Mouse (Mus musculus): Measurements from ENCODE around the gene Txndc11. TPM values are rescaled to one million over a fixed set of nuclear protein-coding genes. Genes with fewer than 3 reads are reported as not detected.

Gene Txndc11
- total and polyA plus RNA-seq, 3 experiments: 24.9 to 33.7 TPM; not detected in 1

DNA sequence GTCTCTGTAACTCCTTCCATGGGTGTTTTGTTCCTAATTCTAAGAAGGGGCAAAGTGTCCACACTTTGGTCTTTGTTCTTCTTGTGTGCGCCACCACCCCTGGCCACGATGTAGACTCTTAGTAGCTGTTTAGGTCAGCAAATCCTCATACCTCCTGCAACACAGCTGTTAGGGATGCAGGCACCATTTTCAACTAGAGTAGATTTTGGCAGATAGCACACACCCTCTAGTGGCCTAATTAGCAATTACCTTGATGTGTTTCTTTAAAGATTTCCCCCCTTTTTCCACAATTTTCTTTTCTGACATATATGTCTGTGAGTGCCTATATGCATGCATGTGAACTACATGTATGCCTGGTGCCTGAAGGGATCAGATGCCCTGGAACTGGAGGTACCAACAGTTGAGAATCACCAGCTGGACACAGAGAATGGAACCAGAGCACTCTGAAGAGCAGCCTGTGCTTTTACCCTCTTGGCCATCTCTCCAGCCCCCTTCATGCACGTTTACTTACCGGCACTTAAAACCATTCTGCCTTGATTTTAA is 25.2 kb downstream of the Txndc11 start:
- no peaks in the 10 kb centered on the region for H3K4me1 ChIP-seq (ENCODE audit: control insufficient read depth in 1 of 2, insufficient read depth in 2 of 2, low read length in 2 of 2)
- no peak overlapping the region for H3K27ac ChIP-seq (ENCODE audit: control insufficient read depth, low read depth, low read length)
- TF ChIP-seq NRF1 (IDR thresholded peaks at IDR 0.05; ENCODE audit: insufficient read depth, low read depth, low read length, poor library complexity, severe bottlenecking) (no peak), MYC (IDR thresholded peaks at IDR 0.05; ENCODE audit: low read depth, low read length) (no peak), SIN3A (IDR thresholded peaks at IDR 0.05; ENCODE audit: low read length) (no peak), SMC3 (IDR thresholded peaks at IDR 0.05; ENCODE audit: low read depth, low read length) (peak; percentile 59), CHD1 (IDR thresholded peaks at IDR 0.05; ENCODE audit: low read depth, low read length) (no peak), E2F4 (IDR thresholded peaks at IDR 0.05; ENCODE audit: borderline replicate concordance, low read depth, low read length) (no peak), POLR2AphosphoS2 (IDR thresholded peaks at IDR 0.05; ENCODE audit: low read length) (no peak), RAD21 (IDR thresholded peaks at IDR 0.05; ENCODE audit: low read depth, low read length) (peak; percentile 56), ETS1 (IDR thresholded peaks at IDR 0.05; ENCODE audit: low read depth, low read length) (no peak), ZNF384 (IDR thresholded peaks at IDR 0.05; ENCODE audit: low read depth, low read length) (no peak), CTCF (IDR thresholded peaks at IDR 0.05 in 2 of 3, conservative IDR thresholded peaks at IDR 0.05 in 1 of 3; ENCODE audit: control insufficient read depth in 1 of 3, insufficient read depth in 1 of 3, low read depth in 2 of 3, low read length in 3 of 3, poor library complexity in 1 of 3, severe bottlenecking in 1 of 3) (peak in 2 of 3 experiments; percentile 57 to 60; a peak in 4 of 6 replicates), USF2 (IDR thresholded peaks at IDR 0.05; ENCODE audit: borderline replicate concordance in 1 of 2, insufficient read depth in 1 of 2, low read depth in 1 of 2, low read length in 2 of 2) (no peak), ZC3H11A (IDR thresholded peaks at IDR 0.05; ENCODE audit: low read depth, low read length) (peak; percentile 20; the same call in 1 of the 2 replicates), RCOR1 (IDR thresholded peaks at IDR 0.05; ENCODE audit: low read depth, low read length) (no peak), USF1 (IDR thresholded peaks at IDR 0.05; ENCODE audit: low read depth, low read length) (no peak)
- no peak overlapping the region for H3K9ac ChIP-seq (ENCODE audit: control insufficient read depth, low read depth, low read length, poor library complexity, severe bottlenecking)
- no peaks in the 10 kb centered on the region for H3K9me3 ChIP-seq (replicated peaks; ENCODE audit: insufficient read depth, low read length)
- no peaks in the 10 kb centered on the region for H3K27me3 ChIP-seq (ENCODE audit: control insufficient read depth in 1 of 2, insufficient read depth in 2 of 2, low read length in 2 of 2)
- DNase-seq (ENCODE audit: low read depth, low spot score): peak; percentile 43
- H3K79me2 ChIP-seq (ENCODE audit: control insufficient read depth, insufficient read depth, low read length, poor library complexity): no peaks in the 10 kb centered on the region
- H3K4me3 ChIP-seq (ENCODE audit: control insufficient read depth in 1 of 2, insufficient read depth in 1 of 2, low read depth in 2 of 2, low read length in 2 of 2): no peak overlapping the region
- H3K36me3 ChIP-seq (ENCODE audit: control insufficient read depth in 1 of 2, insufficient read depth in 2 of 2, low read length in 2 of 2): peaks cover 0 to 22% of the 10 kb centered on the region in 2 experiments; a peak in 2 of 4 replicates

- Histone ChIP-seq H3K27me3 (ENCODE audit: control insufficient read depth in 1 of 2, insufficient read depth in 2 of 2, low read length in 2 of 2) (no peaks in the 10 kb centered on the region), H3K27ac (ENCODE audit: control insufficient read depth, low read depth, low read length) (no peak overlapping the region), H3K4me3 (ENCODE audit: control insufficient read depth in 1 of 2, insufficient read depth in 1 of 2, low read depth in 2 of 2, low read length in 2 of 2) (no peak overlapping the region), H3K4me1 (ENCODE audit: control insufficient read depth in 1 of 2, insufficient read depth in 2 of 2, low read length in 2 of 2) (peaks cover 0 to 2% of the 10 kb centered on the region in 2 experiments; a peak in 1 of 4 replicates), H3K79me2 (ENCODE audit: control insufficient read depth, insufficient read depth, low read length, poor library complexity) (no peaks in the 10 kb centered on the region), H3K9me3 (replicated peaks; ENCODE audit: insufficient read depth, low read length) (no peaks in the 10 kb centered on the region), H3K9ac (ENCODE audit: control insufficient read depth, low read depth, low read length, poor library complexity, severe bottlenecking) (no peak overlapping the region), H3K36me3 (ENCODE audit: control insufficient read depth in 1 of 2, insufficient read depth in 2 of 2, low read length in 2 of 2) (peaks cover 8 to 18% of the 10 kb centered on the region in 2 experiments)
- DNase-seq (ENCODE audit: low read depth, low spot score): no peak
- TF ChIP-seq USF2 (IDR thresholded peaks at IDR 0.05; ENCODE audit: borderline replicate concordance in 1 of 2, insufficient read depth in 1 of 2, low read depth in 1 of 2, low read length in 2 of 2) (no peak), ZNF384 (IDR thresholded peaks at IDR 0.05; ENCODE audit: low read depth, low read length) (no peak), BHLHE40 (IDR thresholded peaks at IDR 0.05; ENCODE audit: borderline replicate concordance, low read depth, low read length) (no peak), MAZ (IDR thresholded peaks at IDR 0.05; ENCODE audit: low read depth, low read length) (no peak), JUND (IDR thresholded peaks at IDR 0.05; ENCODE audit: low read depth, low read length) (no peak), RCOR1 (IDR thresholded peaks at IDR 0.05; ENCODE audit: low read depth, low read length) (no peak), TAL1 (IDR thresholded peaks at IDR 0.05; ENCODE audit: low read length) (no peak), KAT2A (conservative IDR thresholded peaks at IDR 0.05; ENCODE audit: low read depth, low read length) (no peak), TBP (IDR thresholded peaks at IDR 0.05; ENCODE audit: low read depth, low read length) (no peak), ELF1 (IDR thresholded peaks at IDR 0.05; ENCODE audit: low read depth, low read length) (no peak), MEF2A (IDR thresholded peaks at IDR 0.05; ENCODE audit: extremely low read depth, insufficient replicate concordance, low read depth, low read length, poor library complexity, severe bottlenecking) (no peak), ZC3H11A (IDR thresholded peaks at IDR 0.05; ENCODE audit: low read depth, low read length) (no peak), MAX (IDR thresholded peaks at IDR 0.05; ENCODE audit: low read length) (no peak), POLR2AphosphoS5 (IDR thresholded peaks at IDR 0.05; ENCODE audit: borderline replicate concordance, low read depth, low read length) (no peak), POLR2A (IDR thresholded peaks at IDR 0.05; ENCODE audit: control insufficient read depth in 1 of 2, insufficient read depth in 1 of 2, low read depth in 1 of 2, low read length in 2 of 2, poor library complexity in 1 of 2) (no peak)
Measured at GRCm38 (mm10) chr16:11104905-11105304, 29.5 kb downstream of the Txndc11 start.
